Mouse (Mus musculus) lung, postnatal 0 days (tissue): ENCODE data around the gene Sbk1. TPM values are rescaled to one million over a fixed set of nuclear protein-coding genes. Genes with fewer than 3 reads are reported as not detected.

ENCODE experiments used
- ATAC-seq: fragments of 200-750 bp; cut with Nextera tagmentation; 2 replicates; pipeline ENCODE4 v1.8.0; 2017; ENCODE audit warnings: moderate library complexity
- DNase-seq: peaks from one replicate; pipeline ENCODE4 v3.0.0-alpha.2; 2016; ENCODE audit warnings: low spot score
- H3K27ac ChIP-seq: fragments of 300-500 bp; sonication (generic); 2 replicates; pipeline ENCODE4 v1.5.1; 2014; ENCODE audit warnings: antibody characterized with exemption, mild to moderate bottlenecking, low read length, mixed read lengths
- H3K27me3 ChIP-seq: fragments of 300-500 bp; sonication (generic); replicated peaks from 2 replicates; pipeline ENCODE4 v1.6.1; 2014; ENCODE audit warnings: low read length, mixed read lengths; ENCODE audit not compliant: insufficient read depth
- H3K36me3 ChIP-seq: fragments of 300-500 bp; sonication (generic); 2 replicates; pipeline ENCODE4 v1.6.1; 2014; ENCODE audit warnings: low read length, mixed read lengths; ENCODE audit not compliant: insufficient read depth
- H3K4me1 ChIP-seq: fragments of 300-500 bp; sonication (generic); 2 replicates; pipeline ENCODE4 v1.6.1; 2014; ENCODE audit warnings: antibody characterized with exemption, low read depth, low read length, mixed read lengths; ENCODE audit not compliant: insufficient read depth
- H3K4me2 ChIP-seq: fragments of 300-500 bp; sonication (generic); replicated peaks from 2 replicates; pipeline ENCODE4 v1.6.1; 2014; ENCODE audit warnings: low read depth, mild to moderate bottlenecking, low read length, moderate library complexity, mixed read lengths
- H3K4me3 ChIP-seq: fragments of 300-500 bp; sonication (generic); 2 replicates; pipeline ENCODE4 v1.5.1; 2014; ENCODE audit warnings: low read depth, low read length
- H3K9ac ChIP-seq: fragments of 300-500 bp; sonication (generic); replicated peaks from 2 replicates; pipeline ENCODE4 v1.6.1; 2014; ENCODE audit warnings: low read depth, mild to moderate bottlenecking
- H3K9me3 ChIP-seq: fragments of 300-500 bp; sonication (generic); 2 replicates; pipeline ENCODE4 v1.6.1; 2016; ENCODE audit warnings: low read length, mixed read lengths
- CTCF ChIP-seq: IDR thresholded peaks from 2 replicates; pipeline ENCODE4 v1.5.1; 2016; ENCODE audit warnings: antibody characterized with exemption, mild to moderate bottlenecking
- EP300 ChIP-seq: IDR thresholded peaks from 2 replicates; pipeline ENCODE4 v1.6.1; 2016; ENCODE audit warnings: antibody characterized with exemption, mild to moderate bottlenecking, control low read depth
- WGBS: fragments of 180-500 bp; shearing (Covaris S2); extraction: QIAGEN DNeasy Blood & Tissue Kit; methylation state at CpG from one replicate; pipeline ENCODE4 v1.1.7; 2014; 5-methylcytosine and 5-hydroxymethylcytosine counted together
- polyA plus RNA-seq: library from polyadenylated mRNA; unstranded; fragments of >200 nt; fragmentation: Nextera tagmentation; extraction: Ambion mirVana; gene quantifications from 2 replicates; pipeline ENCODE4 v1.2.1, GENCODE M21; 2015

Sbk1 gene
- polyA plus RNA-seq, 1 experiment from 2014 or later: 5.5 TPM

GRCm38 (mm10) chr7:126288571-126289091 is 16.2 kb downstream of the Sbk1 start:
- Histone ChIP-seq H3K4me1 (peaks cover 6% of the 10 kb centered on the region; the same call in 1 of the 2 replicates), H3K27ac (no peak overlapping the region), H3K9me3 (no peaks in the 10 kb centered on the region), H3K36me3 (0 out of 2 replicates have a peak, but pooled peaks cover 9% of the 10 kb centered on the region), H3K4me2 (no peak overlapping the region), H3K4me3 (no peak overlapping the region), H3K27me3 (no peaks in the 10 kb centered on the region), H3K9ac (no peak overlapping the region)
- DNase-seq: no peak
- no peak for ATAC-seq
- TF ChIP-seq CTCF (no peak), EP300 (no peak)
- 79% methylated on average over 13 of the region's 13 CpGs for WGBS

- no peak overlapping the region for H3K4me2 ChIP-seq
- DNase-seq (no peak), ATAC-seq (no peak)
- no peak overlapping the region for H3K27ac ChIP-seq
- no peak overlapping the region for H3K4me3 ChIP-seq
- H3K9ac ChIP-seq: no peak overlapping the region
- WGBS: 79% methylated on average over 7 of the region's 7 CpGs
- TF ChIP-seq EP300 (no peak), CTCF (no peak)
- no peaks in the 10 kb centered on the region for H3K27me3 ChIP-seq
- H3K9me3 ChIP-seq: no peaks in the 10 kb centered on the region
- H3K36me3 ChIP-seq: 0 out of 2 replicates have a peak, but pooled peaks cover 9% of the 10 kb centered on the region
- H3K4me1 ChIP-seq: peaks cover 6% of the 10 kb centered on the region; the same call in 1 of the 2 replicates
Measured at GRCm38 (mm10) chr7:126289371-126289770, 17.0 kb downstream of the Sbk1 start.

GRCm38 (mm10) chr7:126289956-126290355 is 17.5 kb downstream of the Sbk1 start:
- H3K9ac ChIP-seq: no peak overlapping the region
- 93% methylated on average over 7 of the region's 7 CpGs for WGBS
- no peak overlapping the region for H3K4me2 ChIP-seq
- no peaks in the 10 kb centered on the region for H3K9me3 ChIP-seq
- H3K27ac ChIP-seq: no peak overlapping the region
- H3K4me3 ChIP-seq: no peak overlapping the region
- DNase-seq (no peak), ATAC-seq (no peak)
- H3K36me3 ChIP-seq: 0 out of 2 replicates have a peak, but pooled peaks cover 9% of the 10 kb centered on the region
- H3K4me1 ChIP-seq: peaks cover 6% of the 10 kb centered on the region; the same call in 1 of the 2 replicates
- no peak for TF ChIP-seq EP300
- no peak for TF ChIP-seq CTCF
- H3K27me3 ChIP-seq: no peaks in the 10 kb centered on the region

GRCm38 (mm10) chr7:126291681-126292545 is 19.5 kb downstream of the Sbk1 start:
- Histone ChIP-seq H3K4me3 (no peak overlapping the region), H3K27ac (no peak overlapping the region), H3K9ac (no peak overlapping the region), H3K4me1 (peaks cover 6% of the 10 kb centered on the region; the same call in 1 of the 2 replicates), H3K4me2 (no peak overlapping the region), H3K36me3 (0 out of 2 replicates have a peak, but pooled peaks cover 9% of the 10 kb centered on the region), H3K27me3 (no peaks in the 10 kb centered on the region), H3K9me3 (no peaks in the 10 kb centered on the region)
- ATAC-seq (no peak), DNase-seq (no peak)
- WGBS: 85% methylated on average over 72 of the region's 72 CpGs
- TF ChIP-seq EP300 (no peak), CTCF (no peak)

DNA sequence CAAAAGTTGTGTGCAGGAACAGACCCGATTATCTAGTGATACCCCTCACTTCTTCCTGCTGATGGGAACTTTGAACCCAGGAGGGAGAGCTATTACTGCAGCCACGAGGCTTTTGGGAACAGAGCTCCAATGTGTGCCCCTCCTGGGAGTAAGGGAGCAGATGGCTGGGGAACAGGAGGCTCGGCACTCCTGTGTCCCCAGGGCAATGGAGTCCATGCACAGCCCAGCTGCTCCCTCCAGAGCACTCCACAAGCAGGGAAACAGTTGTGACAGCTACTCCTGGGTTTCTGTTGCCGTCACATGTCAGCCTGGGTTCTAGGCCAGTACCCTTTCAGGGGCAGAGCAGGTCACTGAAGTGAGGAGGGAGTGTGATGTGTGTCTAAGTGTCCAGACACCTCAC is 20.7 kb downstream of the Sbk1 start:
- Histone ChIP-seq H3K36me3 (0 out of 2 replicates have a peak, but pooled peaks cover 9% of the 10 kb centered on the region), H3K27ac (no peak overlapping the region), H3K27me3 (no peaks in the 10 kb centered on the region), H3K4me3 (no peak overlapping the region), H3K9me3 (no peaks in the 10 kb centered on the region), H3K9ac (no peak overlapping the region), H3K4me1 (peaks cover 2% of the 10 kb centered on the region; the same call in 1 of the 2 replicates), H3K4me2 (no peak overlapping the region)
- ATAC-seq (no peak), DNase-seq (no peak)
- no peak for TF ChIP-seq CTCF
- TF ChIP-seq EP300: no peak
- WGBS: 76% methylated on average over 4 of the region's 4 CpGs

DNA sequence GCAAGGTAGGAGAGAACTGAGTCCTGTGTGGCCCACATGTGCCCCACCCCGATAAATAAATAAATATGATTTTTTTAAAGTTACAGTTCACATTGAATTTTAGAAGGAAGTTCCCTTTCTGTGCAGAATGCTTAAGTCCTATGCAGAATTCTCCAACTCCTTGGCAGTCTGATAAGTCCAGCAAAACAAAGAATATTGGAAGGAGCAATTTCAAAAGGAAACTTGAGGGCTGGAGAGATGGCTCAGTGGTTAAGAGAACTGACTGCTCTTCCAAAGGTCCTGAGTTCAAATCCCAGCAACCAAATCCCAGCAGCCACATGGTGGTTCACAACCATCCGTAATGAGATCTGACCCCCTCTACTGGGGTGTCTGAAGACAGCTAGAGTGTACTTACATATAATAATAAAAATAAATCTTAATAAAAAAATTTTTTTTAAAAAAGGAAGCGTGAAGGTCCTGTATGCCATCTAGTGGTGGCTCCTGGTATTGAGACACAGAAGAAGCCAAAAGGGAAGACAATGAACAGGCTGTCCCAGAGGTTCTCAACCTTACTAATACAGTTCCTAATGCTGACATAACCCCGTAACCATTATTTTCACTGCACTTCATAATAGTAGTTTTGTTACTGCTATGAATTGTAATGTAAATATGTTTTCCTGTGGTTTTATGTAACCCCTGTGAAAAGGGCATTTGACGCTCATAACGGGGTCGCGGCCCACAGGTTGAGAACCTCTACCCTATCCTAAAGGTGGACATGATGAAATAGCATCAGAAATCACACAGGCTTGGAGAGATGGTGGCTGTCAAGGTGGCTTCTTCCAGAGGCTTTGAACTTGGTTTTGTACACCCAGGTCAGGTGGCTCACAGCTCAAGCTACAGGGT is 25.4 kb downstream of the Sbk1 start:
- H3K4me2 ChIP-seq: no peak overlapping the region
- no peak overlapping the region for H3K27ac ChIP-seq
- peak; percentile 78 for DNase-seq

More for the DNA sequence above, 25.4 kb downstream of the Sbk1 start:
- H3K4me3 ChIP-seq: no peak overlapping the region
- no peaks in the 10 kb centered on the region for H3K9me3 ChIP-seq
- 68% methylated on average over 8 of the region's 8 CpGs for WGBS
- no peaks in the 10 kb centered on the region for H3K27me3 ChIP-seq
- no peaks in the 10 kb centered on the region for H3K4me1 ChIP-seq
- no peak for ATAC-seq
- H3K36me3 ChIP-seq: 0 out of 2 replicates have a peak, but pooled peaks cover 2% of the 10 kb centered on the region
- peak; percentile 77 for TF ChIP-seq CTCF
- TF ChIP-seq EP300: no peak
- no peak overlapping the region for H3K9ac ChIP-seq
